Comparison of ENCODE assay signal across 8 mouse cellular contexts in genomic region chr1:170868905-170869283, GRCm38 (mm10). TPM values are rescaled to one million over a fixed set of nuclear protein-coding genes. Genes with fewer than 3 reads are reported as not detected.
DNase-seq lines count a peak whose midpoint lies in the region; ATAC-seq and TF ChIP-seq lines count a peak whose summit lies in the region.

No protein-coding gene starts in this region.

- no peaks in the 10 kb centered on the region for H3K27me3 ChIP-seq in heart, embryonic 15.5 days
- no peaks in the 10 kb centered on the region for H3K27me3 ChIP-seq in G1E (ENCODE audit: insufficient read depth, low read length)
- H3K27me3 ChIP-seq in hindbrain, embryonic 11.5 days (ENCODE audit: control insufficient read depth, insufficient read depth, low read length) = no peaks in the 10 kb centered on the region
- H3K27me3 ChIP-seq in midbrain, embryonic 11.5 days (ENCODE audit: control insufficient read depth, insufficient read depth, low read length) = no peaks in the 10 kb centered on the region

- no peak for DNase-seq in heart, postnatal 10 days
- DNase-seq in G1E (ENCODE audit: low spot score) = no peak
- no peak for DNase-seq in hindbrain, embryonic 11.5 days (ENCODE audit: low spot score)
- DNase-seq in midbrain, embryonic 11.5 days (ENCODE audit: low spot score, missing footprints) = peak; percentile 86
- no peak for DNase-seq in frontal cortex, postnatal 36 days (ENCODE audit: low spot score in 2 of 2)
- no peak for DNase-seq in thymus, postnatal 10 days (ENCODE audit: low spot score in 2 of 2)
- no peak for DNase-seq in right cerebral cortex, postnatal 4 days

- 13% methylated on average over 14 of the region's 14 CpGs for WGBS in heart, embryonic 15.5 days
- WGBS in hindbrain, embryonic 11.5 days = 20% methylated on average over 14 of the region's 14 CpGs
- WGBS in midbrain, embryonic 11.5 days = 19% methylated on average over 14 of the region's 14 CpGs

- peak overlapping the region; percentile 93 for H3K4me2 ChIP-seq in heart, embryonic 15.5 days
- peak overlapping the region; percentile 64 for H3K4me2 ChIP-seq in hindbrain, embryonic 11.5 days (replicated peaks; ENCODE audit: low read depth, low read length)
- peak overlapping the region; percentile 52 for H3K4me2 ChIP-seq in midbrain, embryonic 11.5 days

- peak overlapping the region; percentile 63 for H3K9ac ChIP-seq in heart, embryonic 15.5 days
- H3K9ac ChIP-seq in hindbrain, embryonic 11.5 days (ENCODE audit: low read depth, low read length) = peak overlapping the region; percentile 53; the same call in 1 of the 2 replicates
- peak overlapping the region; percentile 46 for H3K9ac ChIP-seq in midbrain, embryonic 11.5 days (ENCODE audit: low read length)

- H3K4me3 ChIP-seq in heart, embryonic 15.5 days = peak overlapping the region; percentile 98
- peak overlapping the region; percentile 87 for H3K4me3 ChIP-seq in G1E (ENCODE audit: low read depth, low read length)
- H3K4me3 ChIP-seq in hindbrain, embryonic 11.5 days (ENCODE audit: low read depth, low read length) = peak overlapping the region; percentile 82
- peak overlapping the region; percentile 77 for H3K4me3 ChIP-seq in midbrain, embryonic 11.5 days (ENCODE audit: low read depth, low read length)

- H3K36me3 ChIP-seq in heart, embryonic 15.5 days = peaks cover 3% of the 10 kb centered on the region; the same call in 1 of the 2 replicates
- peaks cover 20% of the 10 kb centered on the region for H3K36me3 ChIP-seq in G1E (replicated peaks)
- no peaks in the 10 kb centered on the region for H3K36me3 ChIP-seq in hindbrain, embryonic 11.5 days (ENCODE audit: control insufficient read depth, insufficient read depth, low read length)
- no peaks in the 10 kb centered on the region for H3K36me3 ChIP-seq in midbrain, embryonic 11.5 days (ENCODE audit: control insufficient read depth, insufficient read depth, low read length)

- H3K4me1 ChIP-seq in heart, embryonic 15.5 days (replicated peaks) = peaks cover 18% of the 10 kb centered on the region
- peaks cover 29% of the 10 kb centered on the region for H3K4me1 ChIP-seq in G1E (ENCODE audit: insufficient read depth, low read depth, low read length)
- no peaks in the 10 kb centered on the region for H3K4me1 ChIP-seq in hindbrain, embryonic 11.5 days (replicated peaks; ENCODE audit: control insufficient read depth, insufficient read depth, low read length)
- peaks cover 6% of the 10 kb centered on the region for H3K4me1 ChIP-seq in midbrain, embryonic 11.5 days (ENCODE audit: control insufficient read depth, insufficient read depth, low read length)

- H3K9me3 ChIP-seq in heart, embryonic 15.5 days (replicated peaks) = no peaks in the 10 kb centered on the region
- H3K9me3 ChIP-seq in G1E (replicated peaks) = no peaks in the 10 kb centered on the region
- no peaks in the 10 kb centered on the region for H3K9me3 ChIP-seq in hindbrain, embryonic 11.5 days (ENCODE audit: control insufficient read depth, low read length)
- H3K9me3 ChIP-seq in midbrain, embryonic 11.5 days (ENCODE audit: control insufficient read depth, low read length) = no peaks in the 10 kb centered on the region

- intact Hi-C loops in heart, postnatal 10 days (cut with DNase I) = no loop called here

- H3K27ac ChIP-seq in heart, embryonic 15.5 days = no peak overlapping the region
- H3K27ac ChIP-seq in hindbrain, embryonic 11.5 days (ENCODE audit: low read depth, low read length) = no peak overlapping the region
- no peak overlapping the region for H3K27ac ChIP-seq in midbrain, embryonic 11.5 days (ENCODE audit: low read depth, low read length)

- no peak for TF ChIP-seq CTCF in G1E (IDR thresholded peaks at IDR 0.05; ENCODE audit: low read depth, low read length)

- ATAC-seq in heart, embryonic 15.5 days (replicated peaks; ENCODE audit: insufficient number of reproducible peaks, insufficient read depth, low FRiP score, low read depth) = no peak
- no peak for ATAC-seq in G1E (ENCODE audit: extremely low read depth, insufficient number of reproducible peaks, low FRiP score, poor library complexity, severe bottlenecking)
- peak; percentile 48 for ATAC-seq in hindbrain, embryonic 11.5 days (ENCODE audit: low FRiP score)
- peak; percentile 58 for ATAC-seq in midbrain, embryonic 11.5 days (ENCODE audit: low FRiP score)

RNA-seq across cellular contexts. Expression of gene Atf6, which starts 1.3 kb away (rescaled TPM):
- polyA plus RNA-seq in heart, embryonic 15.5 days (2015; fragmentation: Nextera tagmentation; extraction: Ambion mirVana) = 9.8 and 10.2 TPM in 2 replicates
- total RNA-seq in heart, postnatal 10 days (2021) = 10 to 100 TPM; 52.5 to 54.4 TPM
- total RNA-seq in G1E (2014; fragmentation: Nextera tagmentation) (44.0 and 44.6 TPM in 2 replicates), G1E (2017) (22.5 and 22.7 TPM in 2 replicates)
- polyA plus RNA-seq in G1E (2012) = 1.7 and 2.1 TPM in 2 replicates
- polyA plus RNA-seq in hindbrain, embryonic 11.5 days (2014; fragmentation: Nextera tagmentation; extraction: Ambion mirVana) = 10.2 TPM in 2 replicates
- polyA plus RNA-seq in midbrain, embryonic 11.5 days (2014; fragmentation: Nextera tagmentation; extraction: Ambion mirVana) = 9.4 and 11.2 TPM in 2 replicates

RNA-seq across cellular contexts. Expression of gene Gm26620, which starts 16.0 kb away (rescaled TPM):
- polyA plus RNA-seq in heart, embryonic 15.5 days (2015; fragmentation: Nextera tagmentation; extraction: Ambion mirVana) = 0.62 and 0.84 TPM in 2 replicates
- total RNA-seq in heart, postnatal 10 days (2021) = under 1 TPM; 0.55 to 0.67 TPM
- total RNA-seq in G1E (2014; fragmentation: Nextera tagmentation) (1.1 and 1.3 TPM in 2 replicates), G1E (2017) (0.41 and 0.76 TPM in 2 replicates)
- 0.90 and 0.91 TPM in 2 replicates for polyA plus RNA-seq in G1E (2012)
- not detected in 2 replicates for polyA plus RNA-seq in hindbrain, embryonic 11.5 days (2014; fragmentation: Nextera tagmentation; extraction: Ambion mirVana)
- 0.31 TPM in 1 of 2 replicates, not detected in the other for polyA plus RNA-seq in midbrain, embryonic 11.5 days (2014; fragmentation: Nextera tagmentation; extraction: Ambion mirVana)

RNA-seq across cellular contexts. Expression of gene Dusp12, which starts 16.4 kb away (rescaled TPM):
- polyA plus RNA-seq in heart, embryonic 15.5 days (2015; fragmentation: Nextera tagmentation; extraction: Ambion mirVana) = 23.0 TPM in 2 replicates
- 10 to 100 TPM in 1 of 2 experiments, 1 to 10 TPM in 1; 8.7 to 13.1 TPM for total RNA-seq in heart, postnatal 10 days (2021)
- total RNA-seq in G1E (2014; fragmentation: Nextera tagmentation) (13.2 and 13.9 TPM in 2 replicates), G1E (2017) (10.0 TPM in 2 replicates)
- polyA plus RNA-seq in G1E (2012) = 14.0 and 14.4 TPM in 2 replicates
- polyA plus RNA-seq in hindbrain, embryonic 11.5 days (2014; fragmentation: Nextera tagmentation; extraction: Ambion mirVana) = 33.2 and 36.6 TPM in 2 replicates
- polyA plus RNA-seq in midbrain, embryonic 11.5 days (2014; fragmentation: Nextera tagmentation; extraction: Ambion mirVana) = 28.9 and 31.1 TPM in 2 replicates

RNA-seq across cellular contexts. Expression of gene Fcrlb, which starts 43.8 kb away (rescaled TPM):
- polyA plus RNA-seq in heart, embryonic 15.5 days (2015; fragmentation: Nextera tagmentation; extraction: Ambion mirVana) = 0.14 TPM in 1 of 2 replicates, not detected in the other
- total RNA-seq in heart, postnatal 10 days (2021) = not detected
- total RNA-seq in G1E (2014; fragmentation: Nextera tagmentation) (not detected in 2 replicates), G1E (2017) (not detected in 2 replicates)
- polyA plus RNA-seq in G1E (2012) = not detected in 2 replicates
- not detected in 2 replicates for polyA plus RNA-seq in hindbrain, embryonic 11.5 days (2014; fragmentation: Nextera tagmentation; extraction: Ambion mirVana)
- polyA plus RNA-seq in midbrain, embryonic 11.5 days (2014; fragmentation: Nextera tagmentation; extraction: Ambion mirVana) = not detected in 2 replicates

RNA-seq across cellular contexts. Expression of gene Fcrla, which starts 58.5 kb away (rescaled TPM):
- 0.09 and 0.22 TPM in 2 replicates for polyA plus RNA-seq in heart, embryonic 15.5 days (2015; fragmentation: Nextera tagmentation; extraction: Ambion mirVana)
- 1 to 10 TPM in 1 of 2 experiments, under 1 TPM in 1; 0.57 to 1.6 TPM for total RNA-seq in heart, postnatal 10 days (2021)
- total RNA-seq in G1E (2014; fragmentation: Nextera tagmentation) (0.83 TPM in 1 of 2 replicates, not detected in the other), G1E (2017) (0.38 TPM in 1 of 2 replicates, not detected in the other)
- 0.08 TPM in 1 of 2 replicates, not detected in the other for polyA plus RNA-seq in G1E (2012)
- polyA plus RNA-seq in hindbrain, embryonic 11.5 days (2014; fragmentation: Nextera tagmentation; extraction: Ambion mirVana) = not detected in 2 replicates
- polyA plus RNA-seq in midbrain, embryonic 11.5 days (2014; fragmentation: Nextera tagmentation; extraction: Ambion mirVana) = not detected in 2 replicates

Comparison
In these comparisons a context has a peak if more than half of its experiments do, and no peak if none do; other contexts are left out.
1. ATAC-seq: peak in hindbrain, embryonic 11.5 days (single experiment) and midbrain, embryonic 11.5 days (single experiment); none in heart, embryonic 15.5 days (single experiment) and G1E (single experiment).
2. Peak in every context shown above with its lines, with median percentiles within 50 percentile points of each other: H3K4me2 ChIP-seq, H3K4me3 ChIP-seq and H3K9ac ChIP-seq.